Mouse (Mus musculus) lung, embryonic 16.5 days (tissue): ENCODE results near the gene Slc36a3. TPM values are rescaled to one million over a fixed set of nuclear protein-coding genes. Genes with fewer than 3 reads are reported as not detected.
"Not testable (repeated sequence)": the region's sequence is repeated elsewhere in the genome, so short reads cannot be mapped to it uniquely, and the experiment has no call there.

Experiments
- ATAC-seq: fragments of 200-750 bp; cut with Nextera tagmentation; 2 replicates; pipeline ENCODE4 v1.8.0; 2017; ENCODE audit warnings: low read depth, mild to moderate bottlenecking, moderate library complexity
- H3K27ac ChIP-seq: fragments of 300-500 bp; sonication (generic); 2 replicates; pipeline ENCODE4 v1.5.1; 2014; ENCODE audit warnings: mild to moderate bottlenecking, control low read depth, low read length
- H3K27me3 ChIP-seq: fragments of 300-500 bp; sonication (generic); 2 replicates; pipeline ENCODE4 v1.6.1; 2014; ENCODE audit warnings: low read depth, low read length, mixed read lengths; ENCODE audit not compliant: control insufficient read depth, insufficient read depth
- H3K36me3 ChIP-seq: fragments of 300-500 bp; sonication (generic); 2 replicates; pipeline ENCODE4 v1.6.1; 2014; ENCODE audit warnings: low read length; ENCODE audit not compliant: control insufficient read depth, insufficient read depth
- H3K4me1 ChIP-seq: fragments of 300-500 bp; sonication (generic); replicated peaks from 2 replicates; pipeline ENCODE4 v1.6.1; 2014; ENCODE audit warnings: low read length, mixed read lengths; ENCODE audit not compliant: control insufficient read depth, insufficient read depth
- H3K4me2 ChIP-seq: fragments of 300-500 bp; sonication (generic); 2 replicates; pipeline ENCODE4 v1.6.1; 2014; ENCODE audit warnings: low read depth, low read length, control low read depth
- H3K4me3 ChIP-seq: fragments of 300-500 bp; sonication (generic); 2 replicates; pipeline ENCODE4 v1.5.1; 2014; ENCODE audit warnings: mild to moderate bottlenecking, low read length, control low read depth
- H3K9ac ChIP-seq: fragments of 300-500 bp; sonication (generic); 2 replicates; pipeline ENCODE4 v1.6.1; 2014; ENCODE audit warnings: low read length, control low read depth
- H3K9me3 ChIP-seq: fragments of 300-500 bp; sonication (generic); 2 replicates; pipeline ENCODE4 v1.6.1; 2016; ENCODE audit warnings: low read length; ENCODE audit not compliant: control insufficient read depth
- WGBS: fragments of 180-500 bp; shearing (Covaris S2); extraction: QIAGEN DNeasy Blood & Tissue Kit; methylation state at CpG from one replicate; pipeline ENCODE4 v1.1.7; 2014; 5-methylcytosine and 5-hydroxymethylcytosine counted together
- polyA plus RNA-seq: library from polyadenylated mRNA; unstranded; fragments of >200 nt; fragmentation: Nextera tagmentation; extraction: Ambion mirVana; gene quantifications from 2 replicates; pipeline ENCODE4 v1.2.1, GENCODE M21; 2015

The Slc36a3 gene
- polyA plus RNA-seq, 1 experiment from 2014 or later, result not detected

DNA sequence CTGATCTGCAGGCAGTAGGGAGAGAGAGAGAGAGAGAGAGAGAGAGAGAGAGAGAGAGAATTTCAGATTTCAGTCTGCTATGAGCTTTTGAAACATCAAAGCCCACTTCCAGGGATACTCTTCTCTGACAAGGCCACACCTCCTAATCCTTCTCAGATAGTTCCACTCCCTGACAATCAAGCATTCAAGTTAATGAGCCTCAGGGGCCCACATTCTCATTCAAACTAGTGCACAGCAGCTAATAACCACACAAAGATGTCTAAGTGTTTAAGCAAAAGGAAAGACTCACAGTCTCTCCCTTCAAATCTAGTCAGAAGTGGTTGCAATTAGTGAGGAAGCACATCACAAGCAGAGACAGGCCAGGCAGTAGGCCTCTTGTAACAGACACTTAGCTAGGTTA is 31.2 kb downstream of the Slc36a3 start:
- no peaks in the 10 kb centered on the region for H3K4me1 ChIP-seq
- no peaks in the 10 kb centered on the region for H3K36me3 ChIP-seq
- 0 out of 2 replicates have a peak overlapping the region, but pooled peaks have one; percentile 5 for H3K27ac ChIP-seq
- no peak for ATAC-seq
- peaks cover 3% of the 10 kb centered on the region; the same call in 1 of the 2 replicates for H3K9me3 ChIP-seq
- H3K4me3 ChIP-seq, result no peak overlapping the region
- H3K9ac ChIP-seq, result no peak overlapping the region
- H3K27me3 ChIP-seq, result no peaks in the 10 kb centered on the region
- H3K4me2 ChIP-seq, result no peak overlapping the region

DNA sequence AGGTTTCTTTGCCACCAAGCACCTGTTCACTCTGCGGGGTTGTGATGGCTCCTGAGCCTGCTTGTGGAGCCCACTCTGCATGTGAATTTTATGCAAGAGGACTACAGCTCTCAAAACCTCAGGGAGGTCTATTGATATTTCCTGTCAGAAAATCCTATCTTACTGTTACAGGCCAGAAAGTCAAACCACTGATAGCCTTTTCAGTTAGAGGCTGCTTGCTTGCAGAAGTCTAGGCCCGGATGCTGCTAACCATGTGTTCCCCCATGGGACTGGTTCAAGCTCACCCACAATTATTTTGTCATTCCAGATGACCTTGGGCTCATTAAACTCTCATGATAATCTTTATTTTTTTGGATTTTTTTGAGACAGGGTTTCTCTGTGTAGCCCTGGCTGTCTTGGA is 34.5 kb downstream of the Slc36a3 start:
- no peaks in the 10 kb centered on the region for H3K36me3 ChIP-seq
- H3K4me2 ChIP-seq, result no peak overlapping the region
- 91% methylated on average over 2 of the region's 2 CpGs for WGBS
- no peaks in the 10 kb centered on the region for H3K27me3 ChIP-seq
- H3K4me3 ChIP-seq, result no peak overlapping the region
- ATAC-seq, result no peak
- H3K27ac ChIP-seq, result no peak overlapping the region
- H3K9me3 ChIP-seq, result peaks cover 3% of the 10 kb centered on the region; the same call in 1 of the 2 replicates
- 0 out of 2 replicates have a peak, but pooled peaks cover 3% of the 10 kb centered on the region for H3K4me1 ChIP-seq
- no peak overlapping the region for H3K9ac ChIP-seq

DNA sequence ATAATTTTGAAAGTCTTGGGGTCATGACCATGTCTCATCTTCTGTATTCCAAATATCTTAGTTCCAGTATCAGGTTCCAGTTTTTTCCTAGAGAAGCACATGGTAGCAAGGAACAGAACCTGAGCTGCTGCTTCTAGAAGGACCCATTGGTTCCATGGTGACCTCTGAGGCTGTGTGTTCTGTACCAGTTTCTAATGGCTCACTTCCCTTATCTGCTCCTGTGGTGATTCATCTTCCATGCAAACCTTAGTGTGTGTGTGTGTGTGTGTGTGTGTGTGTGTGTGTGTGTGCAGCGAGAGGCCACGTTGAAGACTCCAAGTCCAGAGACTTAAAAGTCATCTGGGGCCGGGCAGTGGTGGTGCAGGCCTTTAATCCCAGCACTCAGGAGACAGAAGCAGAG is 35.5 kb downstream of the Slc36a3 start:
- H3K9ac ChIP-seq, result no peak overlapping the region
- H3K4me3 ChIP-seq, result no peak overlapping the region
- no peak overlapping the region for H3K27ac ChIP-seq
- H3K36me3 ChIP-seq, result no peaks in the 10 kb centered on the region
- 80% methylated on average over 3 of the region's 3 CpGs for WGBS
- H3K27me3 ChIP-seq, result no peaks in the 10 kb centered on the region
- ATAC-seq, result no peak
- H3K9me3 ChIP-seq, result peaks cover 3% of the 10 kb centered on the region; the same call in 1 of the 2 replicates
- 0 out of 2 replicates have a peak, but pooled peaks cover 3% of the 10 kb centered on the region for H3K4me1 ChIP-seq
- no peak overlapping the region for H3K4me2 ChIP-seq

DNA sequence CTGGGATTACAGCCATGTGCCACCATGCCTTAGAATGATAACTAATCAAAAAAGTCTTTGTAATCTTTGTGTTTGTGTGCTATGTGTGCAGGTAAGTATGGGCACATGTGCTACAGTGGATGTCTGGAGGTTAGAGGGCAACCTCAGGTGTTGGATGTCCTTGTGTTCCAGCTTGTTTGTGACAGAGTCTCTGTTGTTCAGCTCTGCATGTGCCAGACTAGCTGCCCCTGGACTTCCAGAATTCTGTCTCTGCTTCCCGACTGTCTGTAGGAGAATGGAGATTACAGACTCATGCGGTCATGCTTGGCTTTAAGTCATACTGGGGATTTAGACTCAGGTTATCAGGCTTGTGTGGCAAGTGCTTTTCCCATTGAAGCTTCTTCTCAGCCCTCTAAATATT is 37.2 kb downstream of the Slc36a3 start:
- 73% methylated on average over 2 of the region's 2 CpGs for WGBS
- Histone ChIP-seq H3K9me3 (no peaks in the 10 kb centered on the region; the same call in 1 of the 2 replicates), H3K4me3 (no peak overlapping the region), H3K4me1 (0 out of 2 replicates have a peak, but pooled peaks cover 3% of the 10 kb centered on the region), H3K9ac (no peak overlapping the region), H3K27ac (no peak overlapping the region), H3K36me3 (no peaks in the 10 kb centered on the region), H3K4me2 (no peak overlapping the region), H3K27me3 (no peaks in the 10 kb centered on the region)
- ATAC-seq, result no peak

DNA sequence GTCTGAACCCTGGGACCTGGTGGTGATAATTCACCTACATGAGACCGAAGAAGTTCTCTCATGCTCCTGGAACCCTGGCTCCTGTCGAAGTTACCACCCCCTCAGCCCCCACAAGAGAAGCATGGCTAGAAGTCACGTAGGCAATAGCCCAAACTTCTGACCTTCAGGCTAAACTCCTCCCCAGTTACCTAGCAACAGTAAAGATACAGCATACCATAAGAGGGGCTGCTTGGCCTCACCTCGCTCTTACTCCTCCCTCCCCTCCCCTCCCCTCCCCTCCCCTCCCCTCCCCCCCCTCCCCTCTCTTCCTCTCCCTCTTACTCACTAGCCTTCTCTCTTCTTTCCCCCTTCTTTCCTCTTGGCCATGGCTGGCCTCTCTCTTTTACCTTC is 37.7 kb downstream of the Slc36a3 start:
- H3K4me3 ChIP-seq, H3K36me3 ChIP-seq, H3K9me3 ChIP-seq, H3K4me1 ChIP-seq, H3K4me2 ChIP-seq, H3K9ac ChIP-seq, H3K27me3 ChIP-seq: not testable (repeated sequence)
- 11% methylated on average over 4 of the region's 4 CpGs for WGBS
- H3K27ac ChIP-seq, result peak overlapping the region; percentile 73
- peak; percentile 47; the same call in 1 of the 2 replicates for ATAC-seq

DNA sequence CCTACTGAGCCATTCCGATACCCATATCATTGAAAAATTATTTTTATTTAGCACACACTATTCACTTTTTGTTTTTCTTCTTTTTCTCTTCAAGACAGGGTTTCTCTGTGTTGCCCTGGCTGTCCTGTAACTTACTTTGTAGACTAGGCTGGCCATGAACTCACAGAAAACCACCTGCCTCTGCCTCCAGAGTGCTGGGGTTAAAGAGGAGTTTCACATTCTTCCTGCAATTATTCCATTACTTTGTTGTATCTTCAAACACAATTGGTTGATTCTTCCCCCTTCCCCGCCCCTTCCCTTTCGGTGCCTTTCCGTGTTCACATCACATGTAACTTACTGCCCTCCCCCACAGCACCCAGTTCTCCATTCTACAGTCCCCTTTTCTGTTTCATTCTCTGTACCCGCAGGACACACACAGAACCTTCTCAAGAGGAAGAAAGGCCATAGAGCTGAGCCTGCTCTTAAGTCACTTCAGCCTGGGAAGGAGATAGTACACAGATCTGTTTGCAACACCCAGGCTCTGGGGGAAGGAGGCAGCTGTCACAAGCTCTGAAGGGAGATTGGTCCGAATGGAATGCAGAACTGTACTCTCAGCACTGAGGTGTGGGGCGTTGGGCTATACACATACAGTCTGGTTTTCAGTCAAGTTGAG is 38.2 kb downstream of the Slc36a3 start:
- H3K9ac ChIP-seq, result no peak overlapping the region
- 37% methylated on average over 7 of the region's 7 CpGs for WGBS
- H3K27me3 ChIP-seq, result no peaks in the 10 kb centered on the region
- 0 out of 2 replicates have a peak, but pooled peaks cover 3% of the 10 kb centered on the region for H3K4me1 ChIP-seq
- no peaks in the 10 kb centered on the region; the same call in 1 of the 2 replicates for H3K9me3 ChIP-seq
- no peak overlapping the region for H3K4me2 ChIP-seq
- peak overlapping the region; percentile 73 for H3K27ac ChIP-seq
- peak; percentile 65 for ATAC-seq
- H3K36me3 ChIP-seq, result no peaks in the 10 kb centered on the region
- H3K4me3 ChIP-seq, result no peak overlapping the region

DNA sequence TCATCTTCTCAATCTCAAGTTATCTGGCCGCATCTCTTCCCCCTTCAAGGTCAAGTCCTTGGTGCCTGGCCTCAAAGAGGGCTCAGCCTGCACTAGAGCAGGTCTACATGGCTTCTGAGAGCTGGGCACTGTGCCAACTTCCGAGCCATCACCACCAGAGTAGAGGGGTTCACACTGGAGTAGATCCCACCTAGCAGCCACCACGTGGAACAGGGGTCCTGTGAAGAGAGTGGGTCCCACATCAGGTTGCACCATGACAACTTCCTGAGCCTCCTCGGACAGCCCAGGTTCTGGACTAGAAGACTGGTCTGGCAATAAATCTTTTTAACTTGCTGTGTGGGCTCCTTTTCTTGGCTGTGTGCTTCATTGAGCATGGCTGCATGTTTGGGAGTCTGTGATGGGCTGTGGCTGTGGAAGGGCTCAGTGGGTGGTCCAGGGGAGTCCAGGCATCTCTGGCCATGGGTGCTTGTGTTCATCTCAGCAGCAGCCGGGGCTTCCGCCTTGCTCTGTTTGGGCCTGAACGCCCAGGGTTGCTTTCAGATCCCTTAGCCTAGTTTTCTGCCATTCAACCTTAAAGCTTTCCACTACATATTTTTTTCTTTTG is 40.8 kb downstream of the Slc36a3 start:
- ATAC-seq, result 0 out of 2 replicates have a peak, but pooled peaks have one; percentile 48
- 43% methylated on average over 7 of the region's 7 CpGs for WGBS
- Histone ChIP-seq H3K9me3 (no peaks in the 10 kb centered on the region; the same call in 1 of the 2 replicates), H3K4me1 (0 out of 2 replicates have a peak, but pooled peaks cover 3% of the 10 kb centered on the region), H3K4me2 (no peak overlapping the region), H3K27me3 (no peaks in the 10 kb centered on the region), H3K27ac (no peak overlapping the region), H3K4me3 (no peak overlapping the region), H3K36me3 (no peaks in the 10 kb centered on the region), H3K9ac (no peak overlapping the region)

DNA sequence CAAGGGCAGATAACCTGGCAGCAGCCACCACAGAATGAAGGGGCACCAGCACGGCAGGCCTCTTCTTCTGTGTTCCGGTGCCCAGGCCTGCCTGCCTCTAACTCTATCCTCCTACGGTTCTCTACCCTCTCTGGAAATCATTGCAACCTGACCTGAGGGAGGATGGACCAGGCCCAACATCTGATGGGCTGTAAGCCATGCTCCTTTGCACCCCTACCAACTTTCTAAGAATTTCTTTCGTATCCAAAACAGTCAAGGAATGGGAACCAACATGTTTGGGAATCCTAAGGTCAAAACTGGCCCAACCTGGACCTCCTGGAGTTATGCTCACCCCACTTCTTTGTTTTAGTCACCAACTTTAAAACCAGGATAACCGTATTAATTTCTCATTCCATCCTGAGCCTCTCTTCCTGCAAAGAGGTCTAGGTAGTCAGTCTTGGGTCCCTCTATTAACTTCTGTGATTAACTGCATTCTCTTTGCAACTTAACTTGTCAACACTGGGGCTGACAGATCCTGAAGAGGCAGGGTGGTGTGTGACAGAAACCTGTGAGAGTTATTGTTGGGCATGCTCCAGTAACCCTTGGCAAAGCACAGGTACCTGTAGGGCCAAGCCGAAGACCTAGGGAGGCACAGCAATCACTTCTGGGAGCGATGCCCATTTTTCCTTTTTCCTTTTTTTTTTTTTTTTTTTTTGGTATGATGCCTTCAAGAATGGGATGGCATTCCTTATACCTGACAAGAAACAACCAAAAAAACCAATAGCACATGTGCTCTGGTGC is 41.8 kb downstream of the Slc36a3 start:
- ATAC-seq, result no peak
- H3K4me3 ChIP-seq, result no peak overlapping the region
- H3K27ac ChIP-seq, result no peak overlapping the region
- no peaks in the 10 kb centered on the region for H3K9me3 ChIP-seq
- H3K9ac ChIP-seq, result no peak overlapping the region
- WGBS, result 86% methylated on average over 7 of the region's 7 CpGs
- H3K4me1 ChIP-seq, result 0 out of 2 replicates have a peak, but pooled peaks cover 3% of the 10 kb centered on the region
- H3K27me3 ChIP-seq, result no peaks in the 10 kb centered on the region
- H3K36me3 ChIP-seq, result no peaks in the 10 kb centered on the region
- no peak overlapping the region for H3K4me2 ChIP-seq

DNA sequence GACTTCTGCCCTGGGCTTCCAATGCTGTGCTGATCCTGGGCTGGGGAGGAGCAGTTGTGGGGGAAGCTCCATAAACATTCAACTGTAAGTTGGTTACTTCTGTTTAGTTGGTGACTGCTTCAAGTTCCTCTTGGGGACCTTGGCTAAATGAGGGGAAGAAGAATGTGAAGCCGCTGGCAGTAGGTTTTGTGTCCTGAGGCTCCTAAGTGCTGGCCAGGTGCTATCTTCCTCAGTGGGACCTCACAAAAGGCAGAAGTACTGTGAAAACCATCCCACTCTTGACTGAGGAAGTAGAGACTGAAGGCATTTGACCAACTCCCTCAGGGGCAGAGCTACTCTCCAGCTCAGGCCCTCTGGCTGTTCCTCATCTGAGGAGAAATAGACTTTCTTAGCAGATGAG is 44.9 kb downstream of the Slc36a3 start:
- Histone ChIP-seq H3K4me3 (no peak overlapping the region), H3K27ac (no peak overlapping the region), H3K4me1 (no peaks in the 10 kb centered on the region), H3K36me3 (no peaks in the 10 kb centered on the region), H3K4me2 (no peak overlapping the region), H3K9ac (no peak overlapping the region), H3K9me3 (no peaks in the 10 kb centered on the region), H3K27me3 (no peaks in the 10 kb centered on the region)
- WGBS, result 83% methylated on average over 1 of the region's 1 CpGs
- ATAC-seq, result no peak
